Mouse (Mus musculus) megakaryocyte, embryonic 14.5 days (primary cell): ENCODE measurements around the gene Cox6b1.

Source experiments
- FLI1 ChIP-seq: IDR thresholded peaks from 2 replicates; pipeline ENCODE4 v1.6.1; 2012; ENCODE audit warnings: low read length, inconsistent platforms, mixed read lengths
- GATA1 ChIP-seq: IDR thresholded peaks from 3 replicates; pipeline ENCODE4 v1.6.1; 2012; ENCODE audit warnings: mixed read lengths, low read length, inconsistent platforms, borderline replicate concordance

DNA sequence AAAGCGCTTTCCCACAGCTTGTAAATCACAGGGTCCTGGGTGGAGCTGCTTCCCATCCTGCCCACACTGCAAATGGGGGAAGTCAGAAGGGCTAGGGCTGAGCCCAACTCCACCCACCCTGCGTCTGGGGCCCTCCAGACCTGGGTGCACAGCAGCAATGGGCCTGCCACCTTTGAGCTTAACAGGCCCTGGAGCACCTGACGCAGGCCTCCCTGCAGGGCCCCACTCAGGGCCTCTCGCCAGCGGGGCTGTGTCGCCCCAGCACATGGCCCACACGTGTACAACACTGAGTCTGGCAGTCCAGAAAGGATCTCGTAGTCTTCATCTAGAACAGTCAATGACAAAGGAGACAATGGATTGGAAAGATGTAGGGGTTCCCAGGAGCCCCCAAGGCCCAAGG lies 46.0 kb downstream of the Cox6b1 start:
- no peak for TF ChIP-seq GATA1
- no peak for TF ChIP-seq FLI1
